Mouse (Mus musculus): Measurements from ENCODE around the gene Chml.

Gene Chml

DNA sequence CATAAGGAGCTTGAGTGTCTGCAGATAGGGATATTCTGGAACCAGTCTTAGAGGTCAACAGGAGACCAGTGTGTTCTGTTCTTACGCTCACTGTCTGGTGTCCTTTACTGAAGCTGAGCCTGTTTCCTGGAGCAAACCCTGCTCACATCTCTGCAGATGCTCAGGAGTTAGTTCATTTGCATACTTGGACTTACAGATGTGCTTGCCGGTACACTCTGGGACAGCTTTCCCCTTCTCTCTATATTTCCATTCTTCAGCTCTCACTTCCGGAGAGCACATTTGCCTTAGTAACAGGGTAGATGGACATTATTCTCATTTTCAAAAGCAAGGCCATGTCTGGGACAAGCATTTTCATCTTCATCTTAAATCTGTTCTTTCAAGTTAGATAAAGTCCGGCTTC lies 44.1 kb downstream of the Chml start:
- DNase-seq (ENCODE audit: low spot score) = no peak

GRCm38 (mm10) chr1:175646952-175647351 lies 45.7 kb downstream of the Chml start:
- no peak for DNase-seq (ENCODE audit: low spot score)

GRCm38 (mm10) chr1:175643496-175644265 lies 49.0 kb downstream of the Chml start:
- DNase-seq (ENCODE audit: low spot score) = no peak

DNA sequence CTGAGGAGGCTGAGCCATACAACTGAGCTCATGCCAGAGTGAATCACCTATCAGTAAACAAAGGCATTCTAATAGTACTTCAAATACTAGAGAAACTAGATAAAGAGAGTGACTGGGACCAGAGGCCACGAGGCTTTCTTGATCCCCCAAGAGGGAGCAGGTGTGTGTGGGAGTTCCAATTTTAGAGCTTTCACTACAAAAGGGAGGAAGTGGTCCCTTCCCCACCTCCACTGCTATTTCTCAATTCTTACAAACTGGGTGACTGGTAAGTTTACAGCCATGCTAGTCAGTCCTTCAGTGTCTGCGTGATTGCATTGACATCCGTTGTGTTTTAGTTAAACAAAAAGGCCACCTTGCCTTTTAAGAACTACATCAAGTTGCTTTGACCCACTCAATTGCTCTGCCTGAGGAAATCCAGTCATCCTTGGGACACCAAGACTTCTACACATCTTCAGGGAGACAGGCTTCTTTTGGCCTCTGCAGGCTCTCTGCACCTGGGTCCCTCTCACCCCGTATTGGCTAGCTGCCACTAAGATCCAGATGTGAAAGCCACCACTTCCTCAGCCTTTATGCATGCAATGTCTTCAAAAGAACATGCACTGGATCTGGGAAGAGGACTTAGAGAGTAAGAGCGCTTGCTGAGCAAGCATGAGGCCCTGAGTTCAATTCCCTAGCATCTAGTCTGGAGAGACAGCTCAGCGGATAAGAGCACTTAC lies 52.1 kb downstream of the Chml start:
- no peak for DNase-seq (ENCODE audit: low spot score)

DNA sequence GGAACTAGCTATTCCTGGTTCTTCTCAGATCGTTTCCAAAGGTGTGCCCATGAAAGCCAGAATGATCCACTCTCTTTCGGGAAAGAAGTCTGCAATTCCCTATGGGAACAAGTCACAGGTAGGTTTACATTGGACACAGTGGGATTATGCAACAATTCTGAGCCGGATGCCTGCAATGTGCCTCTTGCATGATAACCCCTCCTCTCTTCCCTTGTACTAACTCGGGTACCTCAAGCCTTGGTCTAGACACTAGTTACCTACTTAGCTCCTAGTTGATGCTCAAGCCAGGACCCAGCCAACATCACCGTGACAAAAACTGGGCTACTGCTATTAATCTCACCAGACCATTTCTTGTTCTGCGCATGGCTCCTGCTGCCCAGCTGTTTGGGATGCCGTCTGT lies 53.6 kb downstream of the Chml start:
- DNase-seq (ENCODE audit: low spot score) = no peak

- no peak for DNase-seq (ENCODE audit: low spot score)
Observed at GRCm38 (mm10) chr1:175637677-175638076, 55.0 kb downstream of the Chml start.

- DNase-seq (ENCODE audit: low spot score) = no peak
Observed at GRCm38 (mm10) chr1:175632470-175632869, 60.2 kb downstream of the Chml start.
